Mouse (Mus musculus): ENCODE data around the gene Gm34653.

GRCm38 (mm10) chr2:34880054-34880453 is 47.2 kb downstream of the Gm34653 start:
- TF ChIP-seq CTCF (conservative IDR thresholded peaks at IDR 0.05; ENCODE audit: low read length), result no peak
- TF ChIP-seq POU5F1 (IDR thresholded peaks at IDR 0.05; ENCODE audit: borderline replicate concordance, low read length), result no peak
